Mouse (Mus musculus) CH12.LX (cell line): ENCODE measurements at regions not wholly inside any gene's neighbourhood (a gene's known extent, or its start where the extent isn't known, plus 50 kb on each side); places are given as distances from the start of the nearest gene placed in this dataset.

ENCODE experiments used
- DNase-seq: peaks from one replicate; pipeline ENCODE4 v3.0.0-alpha.2; 2013; ENCODE audit errors: extremely low read depth
- H3K27ac ChIP-seq: 2 replicates; pipeline ENCODE4 v1.5.1; 2012; ENCODE audit warnings: low read depth, mild to moderate bottlenecking, control low read depth, moderate library complexity; ENCODE audit not compliant: insufficient read depth
- H3K27me3 ChIP-seq: replicated peaks from 2 replicates; pipeline ENCODE3; 2012; ENCODE audit warnings: inconsistent platforms
- H3K36me3 ChIP-seq, 2 experiments: replicated peaks in 1 of 2; 2 replicates each; pipeline versions ENCODE3 to v1.6.1; 2012; ENCODE audit warnings: inconsistent platforms in 1 of 2, low read length in 1 of 2, mild to moderate bottlenecking in 1 of 2, mixed read lengths in 1 of 2, moderate library complexity in 1 of 2; ENCODE audit not compliant: control insufficient read depth in 1 of 2, insufficient read depth in 1 of 2
- H3K4me1 ChIP-seq, 2 experiments: 2 replicates each; pipeline ENCODE4 v1.6.1; 2012; ENCODE audit warnings: inconsistent platforms in 1 of 2, moderate library complexity in 1 of 2; ENCODE audit not compliant: insufficient read depth in 2 of 2, control insufficient read depth in 1 of 2
- H3K4me2 ChIP-seq: 2 replicates; pipeline ENCODE4 v1.6.1; 2012; ENCODE audit warnings: low read depth, mild to moderate bottlenecking, control low read depth; ENCODE audit not compliant: poor library complexity, insufficient read depth, severe bottlenecking
- H3K4me3 ChIP-seq, 3 experiments: fragments of 150-350 bp in 1 of 3; sonication (generic) in 1 of 3; replicated peaks in 1 of 3; 2 replicates each; pipeline versions ENCODE3 to v1.5.1; 2011 to 2012; ENCODE audit warnings: low read depth in 2 of 3, low read length in 2 of 3, mild to moderate bottlenecking in 2 of 3, moderate library complexity in 2 of 3, control low read depth in 1 of 3, improper control_type of control experiment in 1 of 3, inconsistent platforms in 1 of 3, mixed read lengths in 1 of 3; ENCODE audit not compliant: poor library complexity in 1 of 3
- H3K79me2 ChIP-seq: replicated peaks from 2 replicates; pipeline ENCODE4 v1.6.1; 2012; ENCODE audit warnings: mild to moderate bottlenecking, moderate library complexity; ENCODE audit not compliant: control insufficient read depth, poor library complexity, insufficient read depth, severe bottlenecking; ENCODE audit errors: extremely low read depth
- H3K9ac ChIP-seq: 2 replicates; pipeline ENCODE4 v1.6.1; 2012; ENCODE audit warnings: low read depth, mild to moderate bottlenecking, control low read depth, moderate library complexity; ENCODE audit not compliant: insufficient read depth
- H3K9me3 ChIP-seq: replicated peaks from 2 replicates; pipeline ENCODE3; 2012; ENCODE audit warnings: low read length, inconsistent platforms, mixed read lengths
- E2F4 ChIP-seq: IDR thresholded peaks from 2 replicates; pipeline ENCODE4 v1.6.1; 2011; ENCODE audit warnings: low read depth, low read length, improper control_type of control experiment; ENCODE audit not compliant: insufficient replicate concordance
- ETS1 ChIP-seq: conservative IDR thresholded peaks from 2 replicates; pipeline ENCODE4 v1.6.1; 2012; ENCODE audit warnings: low read depth, mild to moderate bottlenecking, inconsistent platforms, low read length, improper control_type of control experiment, moderate library complexity
- GABPA ChIP-seq: IDR thresholded peaks from 2 replicates; pipeline ENCODE4 v1.6.1; 2012; ENCODE audit warnings: low read depth, low read length, improper control_type of control experiment, inconsistent platforms; ENCODE audit not compliant: insufficient replicate concordance
- HCFC1 ChIP-seq: IDR thresholded peaks from 2 replicates; pipeline ENCODE4 v1.6.1; 2012; ENCODE audit warnings: low read depth, mild to moderate bottlenecking, inconsistent platforms, low read length, improper control_type of control experiment
- IRF4 ChIP-seq: IDR thresholded peaks from 2 replicates; pipeline ENCODE4 v1.6.1; 2014; ENCODE audit warnings: low read depth, mild to moderate bottlenecking, inconsistent platforms, low read length, improper control_type of control experiment
- JUN ChIP-seq: IDR thresholded peaks from 2 replicates; pipeline ENCODE4 v1.6.1; 2011; ENCODE audit warnings: low read depth, mild to moderate bottlenecking, low read length, improper control_type of control experiment, moderate library complexity; ENCODE audit not compliant: insufficient read depth
- JUND ChIP-seq: conservative IDR thresholded peaks from 2 replicates; pipeline ENCODE4 v1.6.1; 2011; ENCODE audit warnings: low read depth, low read length, improper control_type of control experiment
- KAT2A ChIP-seq: IDR thresholded peaks from 2 replicates; pipeline ENCODE4 v1.6.1; 2012; ENCODE audit warnings: low read length, improper control_type of control experiment, inconsistent platforms; ENCODE audit not compliant: insufficient replicate concordance
- MAFK ChIP-seq: IDR thresholded peaks from 2 replicates; pipeline ENCODE4 v1.6.1; 2011; ENCODE audit warnings: low read length, improper control_type of control experiment; ENCODE audit not compliant: insufficient replicate concordance
- MAZ ChIP-seq: IDR thresholded peaks from 2 replicates; pipeline ENCODE4 v1.6.1; 2012; ENCODE audit warnings: low read depth, mild to moderate bottlenecking, inconsistent platforms, low read length, improper control_type of control experiment, moderate library complexity
- PAX5 ChIP-seq: IDR thresholded peaks from 2 replicates; pipeline ENCODE4 v1.6.1; 2012; ENCODE audit warnings: low read length, inconsistent platforms, mixed read lengths
- POLR2A ChIP-seq: IDR thresholded peaks from 2 replicates; pipeline ENCODE4 v1.6.1; 2011; ENCODE audit warnings: low read depth, mild to moderate bottlenecking, improper control_type of control experiment, low read length
- POLR2AphosphoS2 ChIP-seq: IDR thresholded peaks from 2 replicates; pipeline ENCODE4 v1.6.1; 2011; ENCODE audit warnings: low read depth, low read length, improper control_type of control experiment
- RAD21 ChIP-seq: IDR thresholded peaks from 2 replicates; pipeline ENCODE4 v1.6.1; 2011; ENCODE audit warnings: low read depth, mild to moderate bottlenecking, low read length, improper control_type of control experiment, moderate library complexity
- SIN3A ChIP-seq: IDR thresholded peaks from 2 replicates; pipeline ENCODE4 v1.6.1; 2012; ENCODE audit warnings: low read length, improper control_type of control experiment, inconsistent platforms
- SMC3 ChIP-seq: IDR thresholded peaks from 2 replicates; pipeline ENCODE4 v1.6.1; 2011; ENCODE audit warnings: low read depth, low read length, improper control_type of control experiment
- TCF12 ChIP-seq: IDR thresholded peaks from 2 replicates; pipeline ENCODE4 v1.6.1; 2014; ENCODE audit warnings: low read depth, mild to moderate bottlenecking, inconsistent platforms, low read length, improper control_type of control experiment
- UBTF ChIP-seq: IDR thresholded peaks from 2 replicates; pipeline ENCODE4 v1.6.1; 2012; ENCODE audit warnings: low read depth, mild to moderate bottlenecking, inconsistent platforms, low read length, improper control_type of control experiment, moderate library complexity
- USF1 ChIP-seq: IDR thresholded peaks from 2 replicates; pipeline ENCODE4 v1.6.1; 2014; ENCODE audit warnings: low read depth, mild to moderate bottlenecking, inconsistent platforms, low read length, improper control_type of control experiment
- USF2 ChIP-seq: conservative IDR thresholded peaks from 2 replicates; pipeline ENCODE4 v1.6.1; 2011; ENCODE audit warnings: low read depth, low read length, improper control_type of control experiment
- ZC3H11A ChIP-seq: IDR thresholded peaks from 2 replicates; pipeline ENCODE4 v1.6.1; 2012; ENCODE audit warnings: low read depth, mild to moderate bottlenecking, inconsistent platforms, low read length, improper control_type of control experiment
- ZMIZ1 ChIP-seq: IDR thresholded peaks from 2 replicates; pipeline ENCODE4 v1.6.1; 2012; ENCODE audit warnings: low read depth, mild to moderate bottlenecking, inconsistent platforms, low read length, improper control_type of control experiment
- dilution Hi-C: fragments of 300-500 bp; cut with MboI; formaldehyde crosslinking; loops from 2 replicates; pipeline ENCODE4 v1.14.3; 2020; ENCODE audit warnings: low sequenced_read_pairs; ENCODE audit not compliant: extremely low pct_unique_long_range_greater_than_20kb, extremely low pct_ligation_motif_present
- in situ Hi-C: fragments of 300-500 bp; cut with MboI; formaldehyde crosslinking; loops from 3 replicates; pipeline ENCODE4 v1.14.3; 2019; ENCODE audit warnings: low sequenced_read_pairs, low pct_ligation_motif_present, low pct_unique_long_range_greater_than_20kb, mixed read lengths

- Histone ChIP-seq H3K4me1 (peaks cover 0 to 8% of the 10 kb centered on the region in 2 experiments; a peak in 1 of 4 replicates), H3K4me2 (no peak overlapping the region), H3K79me2 (no peaks in the 10 kb centered on the region), H3K36me3 (no peaks in the 10 kb centered on the region), H3K9me3 (no peaks in the 10 kb centered on the region), H3K9ac (no peak overlapping the region), H3K4me3 (no peak overlapping the region), H3K27me3 (no peaks in the 10 kb centered on the region), H3K27ac (no peak overlapping the region)
- DNase-seq: no peak
- dilution Hi-C loops (no loop called here), in situ Hi-C loops (no loop called here)
- TF ChIP-seq MAZ (no peak), ZC3H11A (no peak), SIN3A (no peak), E2F4 (no peak), JUN (no peak), POLR2AphosphoS2 (no peak), TCF12 (no peak), HCFC1 (no peak), UBTF (no peak), SMC3 (no peak), IRF4 (no peak), ETS1 (no peak), KAT2A (no peak)
Measured at GRCm38 (mm10) chr3:148278978-148279377, 711.4 kb downstream of the Adgrl2 start.

- DNase-seq: no peak
- H3K9ac ChIP-seq: no peak overlapping the region
- H3K79me2 ChIP-seq: no peaks in the 10 kb centered on the region
- dilution Hi-C loops: no loop called here
- H3K4me3 ChIP-seq: no peak overlapping the region
- in situ Hi-C loops: no loop called here
- H3K9me3 ChIP-seq: no peaks in the 10 kb centered on the region
- no peaks in the 10 kb centered on the region for H3K27me3 ChIP-seq
- H3K4me2 ChIP-seq: no peak overlapping the region
- no peaks in the 10 kb centered on the region for H3K4me1 ChIP-seq
- TF ChIP-seq ZMIZ1: no peak
- TF ChIP-seq GABPA: no peak
- no peak for TF ChIP-seq POLR2A
- no peak for TF ChIP-seq E2F4
- no peak for TF ChIP-seq USF1
- TF ChIP-seq USF2: no peak
- no peak for TF ChIP-seq MAFK
- TF ChIP-seq RAD21: no peak
- no peak for TF ChIP-seq MAZ
- no peak for TF ChIP-seq PAX5
- no peak for TF ChIP-seq JUND
- no peaks in the 10 kb centered on the region for H3K36me3 ChIP-seq
- no peak overlapping the region for H3K27ac ChIP-seq
Measured at GRCm38 (mm10) chr3:148272159-148272848, 718.1 kb downstream of the Adgrl2 start.
